Mouse (Mus musculus) cerebellum, adult 9-11 months (tissue): ENCODE measurements around the gene Gm5751.
"Not testable (repeated sequence)": the region's sequence is repeated elsewhere in the genome, so short reads cannot be mapped to it uniquely, and the experiment has no call there.

ENCODE experiments used
- DNase-seq: peaks from one replicate; pipeline ENCODE4 v3.0.0; 2022

The Gm5751 gene

GRCm38 (mm10) chrX:8873953-8874352 is at the start of gene Gm5751:
Gm5751 (plus strand) TSS chrX:8874253.
- not testable (repeated sequence) for DNase-seq

GRCm38 (mm10) chrX:8832043-8832442 is 42.0 kb upstream of the Gm5751 start:
- DNase-seq, result peak; percentile 21

- DNase-seq, result no peak
These were observed 30.4 kb upstream of the Gm5751 start, which contains the start of gene Gm6592 for GRCm38 (mm10) chrX:8843694-8844093. Gm6592 (plus strand) TSS chrX:8843994.

- no peak for DNase-seq
These were observed 21.6 kb upstream of the Gm5751 start for GRCm38 (mm10) chrX:8852486-8852885.

- DNase-seq, result peak; percentile 20
These were observed 9.7 kb upstream of the Gm5751 start for GRCm38 (mm10) chrX:8864331-8864730.

- DNase-seq, result no peak
These were observed 10.3 kb downstream of the Gm5751 start for GRCm38 (mm10) chrX:8884336-8884735.

- no peak for DNase-seq
These were observed 17.9 kb downstream of the Gm5751 start for GRCm38 (mm10) chrX:8891975-8892342.

- DNase-seq, result peak; percentile 50
These were observed 18.5 kb downstream of the Gm5751 start, which contains the start of gene B630019K06Rik for GRCm38 (mm10) chrX:8892343-8893155. B630019K06Rik (plus strand) TSS chrX:8892382.

GRCm38 (mm10) chrX:8893182-8893651 is 19.2 kb downstream of the Gm5751 start:
- DNase-seq, result peak; percentile 34

GRCm38 (mm10) chrX:8900823-8901222 is 26.8 kb downstream of the Gm5751 start:
- no peak for DNase-seq

- no peak for DNase-seq
These were observed 27.9 kb downstream of the Gm5751 start for GRCm38 (mm10) chrX:8901906-8902472.

- no peak for DNase-seq
These were observed 47.0 kb downstream of the Gm5751 start for GRCm38 (mm10) chrX:8921080-8921479.

- no peak for DNase-seq
These were observed 48.0 kb downstream of the Gm5751 start for GRCm38 (mm10) chrX:8921813-8922607.

GRCm38 (mm10) chrX:8927308-8927707 is 53.3 kb downstream of the Gm5751 start:
- no peak for DNase-seq
